Mouse (Mus musculus): ENCODE results near the gene Ssc4d. TPM values are rescaled to one million over a fixed set of nuclear protein-coding genes. Genes with fewer than 3 reads are reported as not detected.

The Ssc4d gene
- polyA plus RNA-seq, 2 experiments, result 2.1 to 2.8 TPM

DNA sequence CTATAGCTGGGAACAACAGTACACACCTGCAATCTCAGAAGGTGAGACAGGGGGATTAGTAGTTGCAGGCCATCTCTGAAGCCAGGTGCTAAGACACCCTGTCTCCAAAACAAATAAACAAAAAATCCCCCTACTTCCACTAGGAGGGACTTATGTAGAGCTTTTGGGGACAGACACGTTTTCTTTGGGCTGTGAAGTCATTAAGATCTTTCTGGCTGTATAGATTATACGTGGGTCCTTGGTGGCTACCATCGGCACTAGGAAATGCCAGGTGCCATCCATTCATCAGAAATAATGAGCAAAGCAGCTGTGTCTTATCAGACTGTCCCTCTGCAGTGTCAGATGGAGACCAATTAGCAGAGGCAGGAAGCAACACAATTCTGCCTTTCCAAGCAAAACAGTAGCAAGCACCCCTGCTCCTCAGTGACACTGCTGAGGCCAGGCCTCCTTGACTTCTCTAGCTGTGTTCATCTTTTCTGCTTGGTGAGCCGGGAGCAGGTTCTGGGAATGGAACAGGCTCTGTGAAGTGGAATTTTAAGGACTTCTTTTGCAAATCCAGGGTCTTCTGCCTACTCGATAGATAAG lies 19.1 kb upstream of the Ssc4d start:
- ATAC-seq (ENCODE audit: insufficient read depth), result no peak
- WGBS (ENCODE audit: insufficient replicate concordance), result 55% methylated on average over 5 of the region's 5 CpGs
- H3K27me3 ChIP-seq (ENCODE audit: control insufficient read depth, insufficient read depth, low read length), result no peaks in the 10 kb centered on the region
- H3K27ac ChIP-seq, result no peak overlapping the region
- H3K9me3 ChIP-seq (ENCODE audit: control insufficient read depth, low read length), result no peaks in the 10 kb centered on the region
- TF ChIP-seq EP300 (IDR thresholded peaks at IDR 0.05; ENCODE audit: low read depth), result no peak
- no peak for TF ChIP-seq CTCF (IDR thresholded peaks at IDR 0.05; ENCODE audit: low read depth)
- H3K4me1 ChIP-seq (replicated peaks; ENCODE audit: control insufficient read depth in 2 of 2, insufficient read depth in 2 of 2, low read length in 1 of 2), result peaks cover 0 to 6% of the 10 kb centered on the region in 2 experiments; a peak in 1 of 4 replicates
- H3K36me3 ChIP-seq (replicated peaks; ENCODE audit: control insufficient read depth, insufficient read depth, low read depth), result no peaks in the 10 kb centered on the region
- no peak overlapping the region for H3K9ac ChIP-seq (replicated peaks)
- no peak for DNase-seq (ENCODE audit: low read depth in 3 of 3, low spot score in 3 of 3)
- no peak overlapping the region for H3K4me2 ChIP-seq (ENCODE audit: low read depth)
- no peak overlapping the region for H3K4me3 ChIP-seq (ENCODE audit: insufficient read depth in 1 of 2, low read depth in 2 of 2, low read length in 2 of 2)

- no peak for ATAC-seq (ENCODE audit: insufficient read depth)
- Histone ChIP-seq H3K9me3 (ENCODE audit: control insufficient read depth, low read length) (no peaks in the 10 kb centered on the region), H3K27ac (no peak overlapping the region), H3K4me2 (ENCODE audit: low read depth) (no peak overlapping the region), H3K9ac (replicated peaks) (no peak overlapping the region), H3K36me3 (replicated peaks; ENCODE audit: control insufficient read depth, insufficient read depth, low read depth) (no peaks in the 10 kb centered on the region), H3K4me3 (ENCODE audit: insufficient read depth in 1 of 2, low read depth in 2 of 2, low read length in 2 of 2) (no peak overlapping the region), H3K4me1 (replicated peaks; ENCODE audit: control insufficient read depth in 2 of 2, insufficient read depth in 2 of 2, low read length in 1 of 2) (peaks cover 0 to 6% of the 10 kb centered on the region in 2 experiments; a peak in 1 of 4 replicates), H3K27me3 (ENCODE audit: control insufficient read depth, insufficient read depth, low read length) (no peaks in the 10 kb centered on the region)
- TF ChIP-seq EP300 (IDR thresholded peaks at IDR 0.05; ENCODE audit: low read depth) (no peak), CTCF (IDR thresholded peaks at IDR 0.05; ENCODE audit: low read depth) (no peak)
- DNase-seq (ENCODE audit: low read depth in 3 of 3, low spot score in 3 of 3), result peak in 2 of 3 experiments; percentile 24 to 32
- WGBS (ENCODE audit: insufficient replicate concordance), result 23% methylated on average over 5 of the region's 5 CpGs
These were observed 16.3 kb upstream of the Ssc4d start for GRCm38 (mm10) chr5:135990601-135991000.

- Histone ChIP-seq H3K27ac (no peak overlapping the region), H3K4me3 (ENCODE audit: insufficient read depth in 1 of 2, low read depth in 2 of 2, low read length in 2 of 2) (no peak overlapping the region), H3K36me3 (replicated peaks; ENCODE audit: control insufficient read depth, insufficient read depth, low read depth) (no peaks in the 10 kb centered on the region), H3K4me2 (ENCODE audit: low read depth) (no peak overlapping the region), H3K4me1 (replicated peaks; ENCODE audit: control insufficient read depth in 2 of 2, insufficient read depth in 2 of 2, low read length in 1 of 2) (no peaks in the 10 kb centered on the region), H3K27me3 (ENCODE audit: control insufficient read depth, insufficient read depth, low read length) (no peaks in the 10 kb centered on the region), H3K9ac (replicated peaks) (no peak overlapping the region), H3K9me3 (ENCODE audit: control insufficient read depth, low read length) (no peaks in the 10 kb centered on the region)
- TF ChIP-seq EP300 (IDR thresholded peaks at IDR 0.05; ENCODE audit: low read depth) (no peak), CTCF (IDR thresholded peaks at IDR 0.05; ENCODE audit: low read depth) (peak; percentile 43)
- 48% methylated on average over 11 of the region's 11 CpGs for WGBS (ENCODE audit: insufficient replicate concordance)
- ATAC-seq (ENCODE audit: insufficient read depth), result no peak
- no peak for DNase-seq (ENCODE audit: low read depth in 3 of 3, low spot score in 3 of 3)
These were observed 12.9 kb upstream of the Ssc4d start for GRCm38 (mm10) chr5:135987248-135987647.

GRCm38 (mm10) chr5:135984546-135985044 lies 10.3 kb upstream of the Ssc4d start:
- 52% methylated on average over 6 of the region's 6 CpGs for WGBS (ENCODE audit: insufficient replicate concordance)
- Histone ChIP-seq H3K9ac (replicated peaks) (no peak overlapping the region), H3K4me3 (ENCODE audit: insufficient read depth in 1 of 2, low read depth in 2 of 2, low read length in 2 of 2) (no peak overlapping the region), H3K4me1 (replicated peaks; ENCODE audit: control insufficient read depth in 2 of 2, insufficient read depth in 2 of 2, low read length in 1 of 2) (no peaks in the 10 kb centered on the region), H3K4me2 (ENCODE audit: low read depth) (no peak overlapping the region), H3K27me3 (ENCODE audit: control insufficient read depth, insufficient read depth, low read length) (no peaks in the 10 kb centered on the region), H3K36me3 (replicated peaks; ENCODE audit: control insufficient read depth, insufficient read depth, low read depth) (no peaks in the 10 kb centered on the region), H3K9me3 (ENCODE audit: control insufficient read depth, low read length) (no peaks in the 10 kb centered on the region), H3K27ac (no peak overlapping the region)
- no peak for ATAC-seq (ENCODE audit: insufficient read depth)
- TF ChIP-seq EP300 (IDR thresholded peaks at IDR 0.05; ENCODE audit: low read depth) (no peak), CTCF (IDR thresholded peaks at IDR 0.05; ENCODE audit: low read depth) (no peak)
- DNase-seq (ENCODE audit: low read depth in 3 of 3, low spot score in 3 of 3), result no peak

DNA sequence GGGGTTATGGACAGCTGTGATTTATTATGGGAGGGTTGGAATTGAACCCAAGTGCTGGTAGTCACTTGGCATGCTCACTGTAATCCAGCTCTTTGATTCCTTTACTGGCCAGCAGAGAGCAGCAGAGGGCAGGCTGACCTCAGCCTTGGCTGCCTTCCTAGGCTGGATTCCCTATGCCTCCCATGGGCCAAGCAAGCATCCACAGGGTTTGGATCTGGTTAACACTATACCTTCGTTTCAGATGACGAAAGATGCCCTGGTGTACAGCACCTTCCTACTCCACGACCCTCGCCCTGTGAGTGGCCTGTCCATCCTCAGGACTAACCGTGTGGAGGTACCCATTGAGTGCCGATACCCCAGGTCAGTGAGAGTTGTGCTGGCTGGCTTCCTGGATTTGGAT lies 8.1 kb upstream of the Ssc4d start:
- 40% methylated on average over 6 of the region's 6 CpGs for WGBS (ENCODE audit: insufficient replicate concordance)
- Histone ChIP-seq H3K27me3 (ENCODE audit: control insufficient read depth, insufficient read depth, low read length) (no peaks in the 10 kb centered on the region), H3K27ac (no peak overlapping the region), H3K36me3 (replicated peaks; ENCODE audit: control insufficient read depth, insufficient read depth, low read depth) (no peaks in the 10 kb centered on the region), H3K4me1 (replicated peaks; ENCODE audit: control insufficient read depth in 2 of 2, insufficient read depth in 2 of 2, low read length in 1 of 2) (no peaks in the 10 kb centered on the region), H3K4me2 (ENCODE audit: low read depth) (no peak overlapping the region), H3K9ac (replicated peaks) (no peak overlapping the region), H3K4me3 (ENCODE audit: insufficient read depth in 1 of 2, low read depth in 2 of 2, low read length in 2 of 2) (no peak overlapping the region), H3K9me3 (ENCODE audit: control insufficient read depth, low read length) (no peaks in the 10 kb centered on the region)
- no peak for DNase-seq (ENCODE audit: low read depth in 3 of 3, low spot score in 3 of 3)
- TF ChIP-seq CTCF (IDR thresholded peaks at IDR 0.05; ENCODE audit: low read depth) (peak; percentile 94), EP300 (IDR thresholded peaks at IDR 0.05; ENCODE audit: low read depth) (no peak)
- ATAC-seq (ENCODE audit: insufficient read depth), result no peak

Data from liver, embryonic 14.5 days (tissue).